Mouse (Mus musculus) R1 (cell line): ENCODE results near the gene Anxa6.
"Not testable (repeated sequence)": the region's sequence is repeated elsewhere in the genome, so short reads cannot be mapped to it uniquely, and the experiment has no call there.

Source experiments
- DNase-seq: peaks from one replicate; pipeline ENCODE4 v3.0.0-alpha.2; 2018; ENCODE audit warnings: low read depth, low spot score

The Anxa6 gene

GRCm38 (mm10) chr11:54961921-54962320 is 71.3 kb downstream of the Anxa6 start:
- DNase-seq = no peak

- no peak for DNase-seq
Measured at GRCm38 (mm10) chr11:54961164-54961850, 71.9 kb downstream of the Anxa6 start.

- no peak for DNase-seq
Measured at GRCm38 (mm10) chr11:54960251-54960650, 73.0 kb downstream of the Anxa6 start.

- DNase-seq = peak; percentile 93
Measured at GRCm38 (mm10) chr11:54958571-54959073, 74.6 kb downstream of the Anxa6 start.

- not testable (repeated sequence) for DNase-seq
Measured at GRCm38 (mm10) chr11:54957708-54958107, 75.5 kb downstream of the Anxa6 start.

GRCm38 (mm10) chr11:54956912-54957311 is 76.3 kb downstream of the Anxa6 start:
- no peak for DNase-seq

- DNase-seq = peak; percentile 97
Measured at GRCm38 (mm10) chr11:54955735-54956480, 77.3 kb downstream of the Anxa6 start.

GRCm38 (mm10) chr11:54955400-54955734 is 77.9 kb downstream of the Anxa6 start:
- DNase-seq = not testable (repeated sequence)

GRCm38 (mm10) chr11:54954716-54955115 is 78.5 kb downstream of the Anxa6 start:
- no peak for DNase-seq

- peak; percentile 95 for DNase-seq
Measured at GRCm38 (mm10) chr11:54953993-54954446, 79.2 kb downstream of the Anxa6 start.

GRCm38 (mm10) chr11:54952651-54953050 is 80.6 kb downstream of the Anxa6 start:
- no peak for DNase-seq

- DNase-seq = no peak
Measured at GRCm38 (mm10) chr11:54950684-54951083, 82.6 kb downstream of the Anxa6 start.

- DNase-seq = no peak
Measured at GRCm38 (mm10) chr11:54949717-54950116, 83.5 kb downstream of the Anxa6 start.

- DNase-seq = no peak
Measured at GRCm38 (mm10) chr11:54944702-54945101, 88.5 kb downstream of the Anxa6 start.

GRCm38 (mm10) chr11:54940056-54940455 is 93.2 kb downstream of the Anxa6 start:
- DNase-seq = no peak

- no peak for DNase-seq
Measured at GRCm38 (mm10) chr11:54939501-54939900, 93.7 kb downstream of the Anxa6 start.

- DNase-seq = no peak
Measured at GRCm38 (mm10) chr11:54936771-54937140, 96.5 kb downstream of the Anxa6 start.

GRCm38 (mm10) chr11:54936035-54936770 is 97.0 kb downstream of the Anxa6 start:
- peak; percentile 78 for DNase-seq

- no peak for DNase-seq
Measured at GRCm38 (mm10) chr11:54934198-54934597, 99.0 kb downstream of the Anxa6 start.

GRCm38 (mm10) chr11:54932540-54932939 is 100.7 kb downstream of the Anxa6 start:
- no peak for DNase-seq

- peak; percentile 49 for DNase-seq
Measured at GRCm38 (mm10) chr11:54931405-54932093, 101.7 kb downstream of the Anxa6 start.
